Mouse (Mus musculus) thymus, postnatal 0 days (tissue): ENCODE results near the gene Ppp4r4. TPM values are rescaled to one million over a fixed set of nuclear protein-coding genes. Genes with fewer than 3 reads are reported as not detected.
"Not testable (repeated sequence)": the region's sequence is repeated elsewhere in the genome, so short reads cannot be mapped to it uniquely, and the experiment has no call there.

ENCODE experiments used
- DNase-seq: peaks from one replicate; pipeline ENCODE4 v3.0.0-alpha.2; 2015; ENCODE audit warnings: low spot score
- polyA plus RNA-seq: library from polyadenylated mRNA; unstranded; fragments of >200 nt; fragmentation: Nextera tagmentation; extraction: Ambion mirVana; gene quantifications from 2 replicates; pipeline ENCODE4 v1.2.1, GENCODE M21; 2015

Gene Ppp4r4
- polyA plus RNA-seq, 1 experiment from 2014 or later = 0.40 TPM

DNA sequence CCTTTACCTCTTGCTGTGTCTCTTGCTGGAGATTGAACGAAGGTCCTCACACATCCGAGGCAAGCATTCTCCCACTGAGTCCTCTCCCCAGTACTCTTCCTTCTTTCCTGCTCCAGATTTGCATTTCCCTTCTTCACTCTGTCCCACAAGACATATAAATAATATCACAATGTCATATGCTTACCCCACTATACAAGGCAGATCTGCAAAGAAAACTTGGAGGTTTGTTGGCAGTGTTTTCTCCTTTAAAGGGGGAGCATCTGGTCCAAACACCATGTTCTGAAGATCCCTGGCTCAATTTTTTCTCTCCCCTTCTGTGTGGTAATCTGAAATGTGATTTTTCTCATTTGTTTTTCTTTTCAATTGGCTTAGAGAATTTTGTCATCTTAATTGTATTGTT lies 102.3 kb downstream of the Ppp4r4 start:
- no peak for DNase-seq

DNA sequence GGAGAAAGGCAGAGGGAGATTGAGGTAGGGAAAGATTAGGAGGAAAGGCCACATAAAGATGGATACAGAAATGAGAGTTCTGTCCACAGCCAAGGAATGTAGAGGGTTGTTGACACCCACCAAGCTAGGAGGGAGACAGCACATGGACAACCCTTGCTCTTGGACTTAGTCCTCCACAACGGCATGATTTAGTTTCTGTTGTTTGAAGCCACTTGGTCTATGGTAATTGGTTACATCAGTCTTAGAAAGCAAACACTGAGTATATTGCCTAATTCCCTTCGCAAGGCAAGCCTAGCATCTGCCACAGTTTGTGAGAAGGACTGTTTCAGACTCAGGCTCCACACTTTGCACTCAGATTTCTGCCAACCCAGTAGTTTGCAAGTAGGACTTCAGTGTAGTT lies 103.8 kb downstream of the Ppp4r4 start:
- DNase-seq = no peak

GRCm38 (mm10) chr12:103643336-103643735 lies 111.3 kb downstream of the Ppp4r4 start:
- DNase-seq = peak; percentile 49

- DNase-seq = no peak
These were observed 111.7 kb downstream of the Ppp4r4 start for GRCm38 (mm10) chr12:103643818-103644217.

- no peak for DNase-seq
These were observed 112.5 kb downstream of the Ppp4r4 start for GRCm38 (mm10) chr12:103644601-103645000.

GRCm38 (mm10) chr12:103646314-103646713 lies 114.2 kb downstream of the Ppp4r4 start:
- DNase-seq = no peak

GRCm38 (mm10) chr12:103653836-103654235 lies 121.8 kb downstream of the Ppp4r4 start:
- no peak for DNase-seq

DNA sequence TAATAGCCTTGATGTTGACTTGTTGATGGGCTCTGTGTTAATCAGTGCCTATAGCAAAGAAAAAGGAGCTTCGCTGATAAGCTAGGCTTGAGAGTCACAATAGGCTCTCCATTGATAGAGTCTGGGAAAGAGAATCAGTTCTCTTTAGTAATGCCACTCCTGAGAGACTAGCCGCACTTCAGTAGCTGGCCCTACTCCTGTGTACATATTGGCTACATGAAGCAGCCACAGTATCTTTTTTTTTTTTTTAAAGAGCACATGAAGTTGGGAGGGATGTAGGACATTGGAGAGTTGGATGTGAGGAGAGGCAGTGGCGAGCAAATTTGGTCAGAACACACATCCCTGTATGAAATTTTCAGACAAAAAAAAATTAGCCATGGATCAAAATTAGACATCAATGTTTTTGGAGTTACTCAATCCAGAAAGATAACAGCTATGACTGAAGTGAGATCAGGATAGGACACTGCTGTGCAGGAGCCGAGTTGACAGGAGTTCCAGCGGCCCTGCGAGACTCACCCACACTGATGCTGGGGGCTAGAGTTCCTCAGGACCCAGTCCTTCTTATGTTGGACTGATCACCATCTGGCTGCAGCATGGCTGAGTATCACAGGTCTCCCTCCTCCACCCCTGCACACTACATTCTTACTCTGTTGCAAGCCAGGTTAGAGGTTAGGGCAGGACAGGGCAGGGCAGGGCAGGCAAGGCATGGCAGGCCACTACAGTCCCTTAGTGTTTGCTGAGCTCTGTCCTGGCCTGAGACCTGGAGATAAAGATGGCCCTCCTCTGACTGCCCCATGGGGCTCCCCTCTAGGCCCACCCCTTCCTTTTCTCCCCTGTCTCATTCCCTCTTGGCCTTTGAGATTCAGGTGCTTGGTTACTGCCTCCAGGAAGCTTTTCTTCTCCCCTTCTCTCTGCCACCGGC lies 123.3 kb downstream of the Ppp4r4 start:
- DNase-seq = no peak

GRCm38 (mm10) chr12:103656848-103657626 lies 125.0 kb downstream of the Ppp4r4 start, which contains the start of gene Serpina6:
Gene Serpina6, minus strand, starts transcription at chr12:103657212.
- no peak for DNase-seq

DNA sequence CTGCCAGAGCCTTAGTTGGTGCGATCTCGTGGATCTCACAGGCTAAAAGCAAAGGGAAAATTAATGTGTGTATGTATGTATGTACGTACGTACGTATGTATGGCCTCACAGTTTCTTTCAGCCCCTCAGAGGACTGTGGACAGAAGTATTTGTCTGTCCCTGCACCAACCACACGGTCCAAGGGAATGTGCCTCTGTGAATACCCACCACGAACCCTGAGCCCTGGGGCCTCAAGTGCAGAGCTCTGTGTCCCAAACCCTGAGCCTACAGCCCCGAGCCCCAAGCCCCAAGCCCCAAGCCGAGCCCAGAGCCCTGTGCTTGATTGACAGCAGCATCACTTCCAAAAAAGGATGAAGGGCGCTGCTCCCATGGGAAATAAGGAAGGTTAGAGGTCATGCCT lies 125.9 kb downstream of the Ppp4r4 start:
- no peak for DNase-seq

DNA sequence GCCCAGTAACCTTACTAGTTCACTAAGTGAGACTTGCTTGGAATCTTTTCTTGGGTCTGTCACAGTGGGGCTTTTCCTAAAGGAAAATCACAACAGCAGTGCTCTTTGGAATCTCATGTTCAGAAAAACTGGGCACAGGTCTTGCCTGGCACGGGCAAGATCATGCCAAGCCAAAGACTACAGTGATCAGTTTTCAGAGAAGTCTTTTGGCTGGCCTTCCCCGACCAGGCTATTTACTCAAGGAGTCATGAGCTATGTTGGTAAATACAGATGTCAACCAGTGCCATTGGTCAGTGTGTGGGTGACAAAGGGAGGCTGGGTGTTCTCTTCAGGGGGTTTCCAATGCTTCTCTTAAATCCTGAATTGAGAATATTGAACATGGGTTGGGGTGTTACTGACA lies 127.1 kb downstream of the Ppp4r4 start:
- no peak for DNase-seq

- no peak for DNase-seq
These were observed 128.0 kb downstream of the Ppp4r4 start for GRCm38 (mm10) chr12:103660076-103660475.

DNA sequence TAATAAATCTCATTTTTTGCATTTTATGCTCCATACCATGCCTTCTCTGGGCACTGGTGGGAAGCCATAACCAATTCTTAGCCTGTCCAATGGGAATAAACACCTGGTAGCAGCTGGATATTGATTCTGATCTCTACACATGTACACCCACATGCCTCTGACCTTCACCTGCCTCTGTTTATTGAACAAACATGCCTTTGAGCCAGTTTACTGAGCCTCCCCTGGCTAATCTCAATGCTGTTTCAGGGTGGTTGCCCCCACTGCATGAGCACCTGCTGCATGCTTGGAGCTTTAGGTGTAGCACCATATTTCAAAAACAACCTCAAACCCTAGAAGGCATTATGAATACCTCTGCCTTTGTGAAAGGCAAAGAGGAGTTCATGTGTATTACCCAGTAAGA lies 130.0 kb downstream of the Ppp4r4 start:
- not testable (repeated sequence) for DNase-seq

Other genes starting within 250 kb of the Ppp4r4 start
- not detected in 2 replicates for gene Fam181a, start 221.3 kb upstream of the Ppp4r4 start, polyA plus RNA-seq
- 5.2 and 5.6 TPM in 2 replicates for gene Asb2, start 176.3 kb upstream of the Ppp4r4 start, polyA plus RNA-seq
- gene Otub2, start 143.6 kb upstream of the Ppp4r4 start, polyA plus RNA-seq = 1.9 TPM in 2 replicates
- 0.14 and 0.21 TPM in 2 replicates for gene 9330161L09Rik, start 124.5 kb upstream of the Ppp4r4 start, polyA plus RNA-seq
- gene Ddx24, start 106.5 kb upstream of the Ppp4r4 start, polyA plus RNA-seq = 139 and 165 TPM in 2 replicates
- 160 and 162 TPM in 2 replicates for gene Ifi27, start 98.1 kb upstream of the Ppp4r4 start, polyA plus RNA-seq
- gene Ifi27l2a, start 88.6 kb upstream of the Ppp4r4 start, polyA plus RNA-seq = 299 and 338 TPM in 2 replicates
- gene Ifi27l2b, start 75.1 kb upstream of the Ppp4r4 start, polyA plus RNA-seq = 0.25 and 0.46 TPM in 2 replicates
- gene Serpina10, start 99.2 kb downstream of the Ppp4r4 start, polyA plus RNA-seq = 0.09 TPM in 1 of 2 replicates, not detected in the other
- gene Serpina6, start 124.9 kb downstream of the Ppp4r4 start, polyA plus RNA-seq = 0.08 and 0.13 TPM in 2 replicates
- not detected in 2 replicates for gene Serpina16, start 143.9 kb downstream of the Ppp4r4 start, polyA plus RNA-seq
- not detected in 2 replicates for gene Serpina1f, start 163.2 kb downstream of the Ppp4r4 start, polyA plus RNA-seq
- gene Serpina1d, start 241.3 kb downstream of the Ppp4r4 start, polyA plus RNA-seq = not detected in 2 replicates